ENCODE assay signal across 23 mouse cellular contexts in genomic region chr11:11678972-11679371, GRCm38 (mm10). TPM values are rescaled to one million over a fixed set of nuclear protein-coding genes. Genes with fewer than 3 reads are reported as not detected.
A peak's percentile ranks its signal among the peaks of the same experiment; 100 is the strongest.
DNase-seq lines count a peak whose midpoint lies in the region; ATAC-seq and TF ChIP-seq lines count a peak whose summit lies in the region.
"Had no signal": no experiment of that assay in that cellular context is flagged by ENCODE, and none has a peak within 500 bp of the region (broad histone marks: within the 10 kb centered on the region; RNA-seq: fewer than 3 reads in every experiment).

No protein-coding gene starts in this region.

- DNase-seq in liver, embryonic 11.5 days (ENCODE audit: low spot score), result no peak
- no peak for DNase-seq in liver, postnatal 0 days
- DNase-seq in thymus, postnatal 4 days, result peak; percentile 57
- DNase-seq in embryonic facial prominence, embryonic 10.5 days (ENCODE audit: low spot score), result no peak
- DNase-seq in urinary bladder, postnatal 4 days (ENCODE audit: low spot score in 2 of 2), result no peak
- DNase-seq in layer of hippocampus, adult 9-10 months (ENCODE audit: low spot score), result no peak
- DNase-seq: heart, postnatal 10 days; kidney, adult 18-20 months; kidney, postnatal 14 days; lung, postnatal 4 days; midbrain, embryonic 14.5 days had no signal

- peaks cover under 1% of the 10 kb centered on the region; the same call in 1 of the 2 replicates for H3K27me3 ChIP-seq in liver, embryonic 11.5 days (replicated peaks; ENCODE audit: control insufficient read depth, insufficient read depth, low read length)
- H3K27me3 ChIP-seq in liver, postnatal 0 days (ENCODE audit: insufficient read depth, low read length), result 0 out of 2 replicates have a peak, but pooled peaks cover 7% of the 10 kb centered on the region
- peaks cover 22% of the 10 kb centered on the region for H3K27me3 ChIP-seq in embryonic facial prominence, embryonic 10.5 days (replicated peaks; ENCODE audit: low read depth, poor library complexity, severe bottlenecking)

- no peak overlapping the region for H3K9ac ChIP-seq in liver, embryonic 11.5 days (ENCODE audit: low read depth, low read length)
- no peak overlapping the region for H3K9ac ChIP-seq in liver, postnatal 0 days (replicated peaks)
- H3K9ac ChIP-seq: forebrain, embryonic 13.5 days; hindbrain, embryonic 14.5 days; neural tube, embryonic 12.5 days had no signal

- 38% methylated on average over 6 of the region's 6 CpGs for WGBS in liver, embryonic 11.5 days
- 28% methylated on average over 6 of the region's 6 CpGs for WGBS in liver, postnatal 0 days (ENCODE audit: insufficient replicate concordance)
- WGBS in embryonic facial prominence, embryonic 10.5 days, result 83% methylated on average over 6 of the region's 6 CpGs

- H3K4me1 ChIP-seq in liver, embryonic 11.5 days (replicated peaks; ENCODE audit: control insufficient read depth, insufficient read depth, low read length), result no peaks in the 10 kb centered on the region
- H3K4me1 ChIP-seq in liver, postnatal 0 days (ENCODE audit: insufficient read depth), result peaks cover 6% of the 10 kb centered on the region; the same call in 1 of the 2 replicates
- no peaks in the 10 kb centered on the region for H3K4me1 ChIP-seq in embryonic facial prominence, embryonic 10.5 days
- H3K4me1 ChIP-seq: forebrain, embryonic 13.5 days; neural tube, embryonic 12.5 days had no signal

- no peak overlapping the region for H3K4me3 ChIP-seq in liver, embryonic 11.5 days (ENCODE audit: low read depth, low read length)
- H3K4me3 ChIP-seq in liver, postnatal 0 days (ENCODE audit: low read depth, low read length), result no peak overlapping the region
- H3K4me3 ChIP-seq in embryonic facial prominence, embryonic 10.5 days, result no peak overlapping the region
- H3K4me3 ChIP-seq: forebrain, embryonic 13.5 days; neural tube, embryonic 12.5 days had no signal

- no peak for TF ChIP-seq EP300 in liver, postnatal 0 days (IDR thresholded peaks at IDR 0.05; ENCODE audit: low read depth)

- ATAC-seq in liver, embryonic 11.5 days (replicated peaks; ENCODE audit: low FRiP score), result peak; percentile 67
- ATAC-seq in liver, postnatal 0 days, result no peak
- peak; percentile 68 for ATAC-seq in granulocyte monocyte progenitor cell, adult 5-6 weeks (replicated peaks; ENCODE audit: poor library complexity, severe bottlenecking)
- peak; percentile 81 for ATAC-seq in megakaryocyte progenitor cell, adult 5-6 weeks (replicated peaks; ENCODE audit: poor library complexity)
- ATAC-seq: forebrain, embryonic 13.5 days had no signal

- no peak overlapping the region; the same call in 1 of the 2 replicates for H3K27ac ChIP-seq in liver, embryonic 11.5 days (ENCODE audit: low read depth, low read length)
- no peak overlapping the region for H3K27ac ChIP-seq in liver, postnatal 0 days (ENCODE audit: low read depth)
- H3K27ac ChIP-seq in embryonic facial prominence, embryonic 10.5 days (replicated peaks), result no peak overlapping the region
- H3K27ac ChIP-seq: forebrain, embryonic 13.5 days; hindbrain, embryonic 14.5 days; neural tube, embryonic 12.5 days had no signal

- TF ChIP-seq CTCF in liver, postnatal 0 days (IDR thresholded peaks at IDR 0.05; ENCODE audit: low read depth), result no peak

- peak overlapping the region; percentile 33; the same call in 1 of the 2 replicates for H3K4me2 ChIP-seq in liver, embryonic 11.5 days
- H3K4me2 ChIP-seq in liver, postnatal 0 days (ENCODE audit: low read depth, low read length), result no peak overlapping the region
- H3K4me2 ChIP-seq: forebrain, embryonic 13.5 days; hindbrain, embryonic 14.5 days; neural tube, embryonic 12.5 days had no signal

- no peaks in the 10 kb centered on the region for H3K36me3 ChIP-seq in liver, embryonic 11.5 days (ENCODE audit: control insufficient read depth, insufficient read depth, low read length)
- H3K36me3 ChIP-seq in liver, postnatal 0 days (replicated peaks; ENCODE audit: insufficient read depth, low read length), result no peaks in the 10 kb centered on the region
- H3K36me3 ChIP-seq in embryonic facial prominence, embryonic 10.5 days (replicated peaks), result no peaks in the 10 kb centered on the region
- H3K36me3 ChIP-seq: neural tube, embryonic 12.5 days had no signal

- H3K9me3 ChIP-seq in liver, embryonic 11.5 days (ENCODE audit: control insufficient read depth, low read length), result no peaks in the 10 kb centered on the region
- no peaks in the 10 kb centered on the region for H3K9me3 ChIP-seq in liver, postnatal 0 days (ENCODE audit: low read length)
- no peaks in the 10 kb centered on the region for H3K9me3 ChIP-seq in embryonic facial prominence, embryonic 10.5 days
- H3K9me3 ChIP-seq: forebrain, embryonic 13.5 days; neural tube, embryonic 12.5 days had no signal

RNA-seq across cellular contexts. Expression of gene Ikzf1, which starts 5.8 kb away (rescaled TPM):
- polyA plus RNA-seq in liver, embryonic 11.5 days (2014; fragmentation: Nextera tagmentation; extraction: Ambion mirVana), result 105 and 120 TPM in 2 replicates
- 11.6 and 12.5 TPM in 2 replicates for polyA plus RNA-seq in liver, postnatal 0 days (2015; fragmentation: Nextera tagmentation; extraction: Ambion mirVana)
- total RNA-seq in granulocyte monocyte progenitor cell, adult 5-6 weeks (2014; fragmentation: Nextera tagmentation), result 108 and 128 TPM in 2 replicates
- 51.0 and 56.0 TPM in 2 replicates for total RNA-seq in granulocyte monocyte progenitor cell, adult 5-6 weeks (2017)
- 155 and 160 TPM in 2 replicates for total RNA-seq in megakaryocyte progenitor cell, adult 5-6 weeks (2015)
- 58.3 and 84.0 TPM in 2 replicates for total RNA-seq in megakaryocyte progenitor cell, adult 5-6 weeks (2017)
- polyA plus RNA-seq in embryonic facial prominence, embryonic 10.5 days (2016; fragmentation: Nextera tagmentation; extraction: Ambion mirVana), result 2.2 and 3.1 TPM in 2 replicates

RNA-seq across cellular contexts. Expression of gene 4930512M02Rik, which starts 51.3 kb away (rescaled TPM):
- polyA plus RNA-seq in liver, embryonic 11.5 days (2014; fragmentation: Nextera tagmentation; extraction: Ambion mirVana), result not detected in 2 replicates
- not detected in 2 replicates for polyA plus RNA-seq in liver, postnatal 0 days (2015; fragmentation: Nextera tagmentation; extraction: Ambion mirVana)
- not detected in 2 replicates for total RNA-seq in granulocyte monocyte progenitor cell, adult 5-6 weeks (2014; fragmentation: Nextera tagmentation)
- not detected in 2 replicates for total RNA-seq in granulocyte monocyte progenitor cell, adult 5-6 weeks (2017)
- total RNA-seq in megakaryocyte progenitor cell, adult 5-6 weeks (2015), result not detected in 2 replicates
- total RNA-seq in megakaryocyte progenitor cell, adult 5-6 weeks (2017), result not detected in 2 replicates
- polyA plus RNA-seq in embryonic facial prominence, embryonic 10.5 days (2016; fragmentation: Nextera tagmentation; extraction: Ambion mirVana), result not detected in 2 replicates
- total RNA-seq: adrenal gland, postnatal 4 days; ES-E14; heart, adult 8-10 months; heart, postnatal 10 days; layer of hippocampus, postnatal 10 days; left cerebral cortex, postnatal 25 days; liver, adult 2 months had no signal
- polyA plus RNA-seq: embryonic facial prominence, embryonic 14.5 days; forebrain, embryonic 13.5 days; hindbrain, embryonic 14.5 days; liver, adult 2 months; midbrain, embryonic 14.5 days; neural tube, embryonic 12.5 days had no signal
